Mouse (Mus musculus) olfactory bulb, adult 2 months (tissue): ENCODE measurements around the gene Nynrin. TPM values are rescaled to one million over a fixed set of nuclear protein-coding genes. Genes with fewer than 3 reads are reported as not detected.

ENCODE experiments used
- H3K27ac ChIP-seq: fragments of 200-500 bp; 2 replicates; pipeline ENCODE4 v1.5.1; 2012; ENCODE audit warnings: low read depth, low read length; ENCODE audit not compliant: insufficient read depth
- H3K4me1 ChIP-seq: fragments of 200-500 bp; 2 replicates; pipeline ENCODE4 v1.6.1; 2012; ENCODE audit warnings: low read length; ENCODE audit not compliant: control insufficient read depth, insufficient read depth
- H3K4me3 ChIP-seq: fragments of 200-500 bp; 2 replicates; pipeline ENCODE4 v1.5.1; 2012; ENCODE audit warnings: mild to moderate bottlenecking, low read depth, low read length, moderate library complexity; ENCODE audit not compliant: insufficient read depth
- CTCF ChIP-seq: fragments of 200-500 bp; IDR thresholded peaks from 2 replicates; pipeline ENCODE4 v1.5.1; 2012; ENCODE audit warnings: low read depth, mild to moderate bottlenecking, low read length, moderate library complexity; ENCODE audit not compliant: insufficient read depth
- POLR2A ChIP-seq: fragments of 200-500 bp; IDR thresholded peaks from 2 replicates; pipeline ENCODE4 v1.6.1; 2012; ENCODE audit warnings: mild to moderate bottlenecking, low read depth, low read length, moderate library complexity; ENCODE audit not compliant: insufficient read depth
- WGBS: fragments of 180-500 bp; shearing (Covaris S2); methylation state at CpG from one replicate; pipeline ENCODE4 v1.1.7; 2018; 5-methylcytosine and 5-hydroxymethylcytosine counted together
- polyA plus RNA-seq: library from polyadenylated mRNA; stranded (reverse); fragments of >200 nt; gene quantifications from 2 replicates; pipeline ENCODE4 v1.2.4, GENCODE M21; 2012; ENCODE audit warnings: low replicate concordance; ENCODE audit not compliant: missing spikeins, insufficient read depth, insufficient read length

The Nynrin gene
- polyA plus RNA-seq, 1 experiment: not detected

GRCm38 (mm10) chr14:55824481-55825215 lies 29.2 kb upstream of the Nynrin start:
- TF ChIP-seq POLR2A (no peak), CTCF (0 out of 2 replicates have a peak, but pooled peaks have one; percentile 3)
- Histone ChIP-seq H3K4me3 (peak overlapping the region; percentile 36), H3K27ac (no peak overlapping the region), H3K4me1 (peaks cover 31% of the 10 kb centered on the region)
- 7% methylated on average over 32 of the region's 32 CpGs for WGBS

GRCm38 (mm10) chr14:55825216-55826051 lies 28.4 kb upstream of the Nynrin start:
- Histone ChIP-seq H3K27ac (no peak overlapping the region), H3K4me3 (peak overlapping the region; percentile 36), H3K4me1 (peaks cover 31% of the 10 kb centered on the region)
- WGBS: 3% methylated on average over 28 of the region's 37 CpGs
- no peak for TF ChIP-seq POLR2A
- 0 out of 2 replicates have a peak, but pooled peaks have one; percentile 0 for TF ChIP-seq CTCF

DNA sequence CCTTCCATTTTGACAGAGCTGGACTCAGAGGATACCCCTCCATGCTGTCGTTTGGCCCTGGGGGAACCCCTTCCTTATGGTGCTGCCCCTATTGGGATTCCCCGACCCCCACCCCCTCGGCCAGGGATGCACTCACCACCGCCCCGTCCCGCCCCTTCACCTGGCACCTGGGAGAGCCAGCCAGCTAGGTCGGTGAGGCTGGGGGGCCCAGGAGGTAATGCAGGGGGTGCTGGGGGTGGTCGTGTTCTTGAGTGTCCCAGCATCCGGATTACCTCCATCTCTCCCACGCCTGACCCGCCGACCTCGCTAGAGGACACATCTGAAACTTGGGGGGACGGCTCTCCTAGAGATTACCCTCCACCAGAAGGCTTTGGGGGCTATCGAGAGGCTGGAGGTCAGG lies 27.7 kb upstream of the Nynrin start:
- no peak overlapping the region for H3K27ac ChIP-seq
- no peak overlapping the region for H3K4me3 ChIP-seq
- peaks cover 31% of the 10 kb centered on the region for H3K4me1 ChIP-seq
- 12% methylated on average over 15 of the region's 15 CpGs for WGBS
- TF ChIP-seq POLR2A (no peak), CTCF (no peak)

DNA sequence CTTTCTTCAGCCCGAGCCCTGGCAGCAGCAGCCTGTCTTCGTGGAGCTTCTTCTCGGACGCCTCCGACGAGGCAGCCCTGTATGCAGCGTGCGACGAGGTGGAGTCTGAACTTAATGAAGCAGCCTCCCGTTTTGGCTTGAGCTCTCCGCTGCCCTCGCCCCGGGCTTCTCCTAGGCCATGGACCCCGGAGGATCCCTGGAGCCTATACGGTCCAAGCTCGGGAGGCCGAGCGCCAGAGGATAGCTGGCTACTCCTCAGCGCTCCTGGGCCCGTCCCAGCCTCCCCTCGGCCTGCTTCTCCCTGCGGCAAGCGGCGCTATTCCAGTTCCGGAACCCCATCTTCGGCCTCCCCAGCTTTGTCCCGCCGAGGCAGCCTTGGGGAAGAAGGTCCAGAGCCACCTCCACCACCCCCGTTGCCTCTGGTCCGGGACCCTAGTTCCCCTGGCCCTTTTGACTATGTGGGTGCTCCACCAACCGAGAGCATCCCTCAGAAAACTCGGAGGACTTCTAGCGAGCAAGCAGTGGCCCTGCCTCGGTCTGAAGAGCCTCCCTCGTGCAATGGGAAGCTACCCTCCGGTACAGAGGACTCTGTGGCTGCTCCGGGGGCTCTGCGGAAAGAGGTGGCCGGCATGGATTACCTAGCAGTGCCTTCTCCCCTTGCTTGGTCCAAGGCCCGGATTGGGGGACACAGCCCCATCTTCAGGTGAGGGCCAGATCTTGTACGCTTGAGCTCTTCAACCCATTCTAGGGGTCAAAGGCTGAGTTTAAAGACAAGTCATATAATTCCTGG lies 27.1 kb upstream of the Nynrin start:
- no peak overlapping the region for H3K4me3 ChIP-seq
- no peak for TF ChIP-seq CTCF
- TF ChIP-seq POLR2A: no peak
- 38% methylated on average over 41 of the region's 41 CpGs for WGBS
- peaks cover 31% of the 10 kb centered on the region for H3K4me1 ChIP-seq
- no peak overlapping the region for H3K27ac ChIP-seq

GRCm38 (mm10) chr14:55828716-55829263 lies 25.0 kb upstream of the Nynrin start:
- Histone ChIP-seq H3K27ac (no peak overlapping the region), H3K4me3 (no peak overlapping the region), H3K4me1 (peaks cover 20% of the 10 kb centered on the region)
- TF ChIP-seq POLR2A (no peak), CTCF (no peak)
- WGBS: 70% methylated on average over 3 of the region's 3 CpGs

DNA sequence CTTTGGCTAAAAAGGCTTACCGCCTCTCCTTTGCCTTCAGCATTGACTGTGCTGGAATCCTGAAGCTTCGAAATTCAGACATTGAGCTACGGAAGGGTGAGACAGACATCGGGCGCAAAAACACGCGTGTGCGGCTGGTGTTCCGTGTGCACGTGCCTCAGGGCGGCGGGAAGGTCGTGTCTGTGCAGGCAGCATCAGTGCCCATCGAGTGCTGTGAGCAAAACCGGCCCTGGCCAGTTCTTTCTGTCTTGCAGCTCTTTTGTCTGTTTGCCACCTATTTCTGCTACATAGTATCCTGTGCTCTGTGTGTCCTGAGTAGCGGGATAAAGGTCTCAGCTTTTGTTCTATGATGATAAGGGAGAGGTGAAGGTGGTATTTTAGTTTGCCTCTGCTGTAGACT lies 24.0 kb upstream of the Nynrin start:
- TF ChIP-seq POLR2A (no peak), CTCF (no peak)
- WGBS: 94% methylated on average over 16 of the region's 16 CpGs
- Histone ChIP-seq H3K4me3 (no peak overlapping the region), H3K27ac (no peak overlapping the region), H3K4me1 (peaks cover 14% of the 10 kb centered on the region)

DNA sequence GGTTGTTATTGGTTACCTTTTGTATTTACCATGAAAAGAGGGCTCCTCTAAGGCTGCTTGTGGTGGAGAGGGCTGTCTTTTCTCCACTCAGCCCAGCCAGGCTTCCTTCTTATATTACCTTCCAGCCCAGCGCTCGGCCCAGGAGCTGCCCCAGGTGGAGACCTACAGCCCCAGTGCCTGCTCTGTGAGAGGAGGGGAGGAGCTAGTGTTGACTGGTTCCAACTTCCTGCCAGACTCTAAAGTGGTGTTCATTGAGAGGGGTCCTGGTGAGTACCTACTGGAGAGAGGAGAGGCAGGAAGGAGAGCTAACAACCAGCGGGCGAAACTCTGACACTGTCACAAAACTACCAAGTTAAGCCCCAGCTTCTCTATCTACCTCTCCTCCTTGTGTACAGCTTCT lies 23.5 kb upstream of the Nynrin start:
- TF ChIP-seq POLR2A (no peak), CTCF (no peak)
- peaks cover 9% of the 10 kb centered on the region for H3K4me1 ChIP-seq
- WGBS: 90% methylated on average over 4 of the region's 4 CpGs
- H3K4me3 ChIP-seq: no peak overlapping the region
- no peak overlapping the region for H3K27ac ChIP-seq

DNA sequence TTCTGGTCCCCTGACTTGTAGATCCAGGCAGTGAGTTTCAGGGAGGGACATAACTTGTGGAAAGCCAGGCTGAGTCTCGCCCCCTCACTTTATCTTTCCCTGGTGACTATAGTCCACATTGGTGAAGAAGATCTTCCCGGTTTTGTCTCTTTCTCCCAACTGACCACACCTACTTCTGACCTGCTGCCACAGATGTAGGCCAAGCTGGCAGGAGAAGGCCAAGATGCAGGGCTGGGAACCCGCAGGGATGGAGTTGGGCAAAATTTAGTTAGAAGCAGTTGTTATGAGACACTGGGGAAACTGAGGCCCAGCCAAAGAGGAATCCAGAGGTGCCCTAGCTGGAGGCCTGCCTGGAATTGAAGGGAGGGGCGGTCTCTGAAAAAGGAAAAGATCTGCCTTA lies 20.7 kb upstream of the Nynrin start:
- TF ChIP-seq POLR2A (no peak), CTCF (no peak)
- over 99% methylated on average over 4 of the region's 4 CpGs for WGBS
- Histone ChIP-seq H3K4me3 (no peak overlapping the region), H3K27ac (no peak overlapping the region), H3K4me1 (no peaks in the 10 kb centered on the region)

GRCm38 (mm10) chr14:55834808-55835533 lies 18.8 kb upstream of the Nynrin start:
- Histone ChIP-seq H3K4me3 (no peak overlapping the region), H3K4me1 (no peaks in the 10 kb centered on the region), H3K27ac (no peak overlapping the region)
- WGBS: 78% methylated on average over 5 of the region's 5 CpGs
- TF ChIP-seq POLR2A: no peak
- no peak for TF ChIP-seq CTCF
